Mouse (Mus musculus): ENCODE measurements around the gene Lix1l. TPM values are rescaled to one million over a fixed set of nuclear protein-coding genes. Genes with fewer than 3 reads are reported as not detected.

Gene Lix1l
- total and polyA plus RNA-seq, 3 experiments = 0.49 to 3.6 (median 2.4) TPM

DNA sequence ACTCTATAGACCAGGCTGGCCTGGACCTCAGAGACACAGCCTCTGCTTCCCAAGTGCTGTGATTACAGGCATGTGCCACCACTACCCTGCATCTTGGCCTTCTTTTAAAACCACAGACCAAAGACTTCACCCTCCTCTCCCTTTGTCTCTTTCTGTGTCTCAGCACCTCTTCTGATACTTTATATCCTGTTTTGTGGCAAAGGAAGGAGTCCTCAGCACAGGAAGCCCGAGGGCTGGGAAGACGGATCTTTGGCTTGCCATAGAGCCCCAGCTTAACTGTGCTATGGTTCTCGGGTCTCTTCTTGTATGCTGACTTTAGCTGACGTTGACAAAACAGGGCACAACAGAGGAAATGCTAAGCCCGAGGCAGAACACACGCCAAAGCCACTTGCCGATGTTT is 30.3 kb upstream of the Lix1l start:
- TF ChIP-seq GATA2 (IDR thresholded peaks at IDR 0.05; ENCODE audit: borderline replicate concordance, low read depth, low read length) (no peak), GATA1 (IDR thresholded peaks at IDR 0.05; ENCODE audit: borderline replicate concordance, low read length) (no peak), CTCF (IDR thresholded peaks at IDR 0.05; ENCODE audit: low read depth, low read length) (no peak), TAL1 (conservative IDR thresholded peaks at IDR 0.05; ENCODE audit: low read depth, low read length) (no peak), POLR2AphosphoS5 (IDR thresholded peaks at IDR 0.05; ENCODE audit: insufficient replicate concordance, low read depth, low read length) (no peak)
- Histone ChIP-seq H3K27me3 (ENCODE audit: insufficient read depth, low read length) (peaks cover 29% of the 10 kb centered on the region), H3K9me3 (replicated peaks) (no peaks in the 10 kb centered on the region), H3K36me3 (replicated peaks) (no peaks in the 10 kb centered on the region), H3K4me1 (ENCODE audit: insufficient read depth, low read depth, low read length) (peaks cover 11% of the 10 kb centered on the region; the same call in 1 of the 2 replicates), H3K4me3 (ENCODE audit: low read depth, low read length) (no peak overlapping the region)
- DNase-seq (ENCODE audit: low spot score) = no peak
- ATAC-seq (ENCODE audit: extremely low read depth, insufficient number of reproducible peaks, low FRiP score, poor library complexity, severe bottlenecking) = no peak

DNA sequence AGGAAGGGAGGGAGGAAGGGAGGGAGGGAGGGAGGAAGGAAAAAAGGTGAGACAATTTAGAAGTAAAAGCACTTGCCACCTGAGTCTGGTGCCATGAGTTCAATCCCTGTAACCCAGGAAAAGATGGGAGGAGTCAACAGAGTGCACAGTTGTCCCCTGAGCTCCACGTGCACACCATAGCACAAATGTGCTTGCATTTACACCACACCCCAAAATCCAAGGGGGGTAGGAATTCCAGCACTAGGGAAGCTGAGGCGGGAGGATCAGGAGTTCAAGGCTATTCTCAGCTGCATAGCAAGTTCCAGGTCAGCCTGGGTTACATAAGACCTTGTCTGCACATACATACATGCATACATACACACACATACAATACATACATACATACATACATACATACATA is 29.6 kb upstream of the Lix1l start:
- Histone ChIP-seq H3K27me3 (ENCODE audit: insufficient read depth, low read length) (peaks cover 29% of the 10 kb centered on the region), H3K4me1 (ENCODE audit: insufficient read depth, low read depth, low read length) (peaks cover 15% of the 10 kb centered on the region), H3K9me3 (replicated peaks) (no peaks in the 10 kb centered on the region), H3K36me3 (replicated peaks) (no peaks in the 10 kb centered on the region), H3K4me3 (ENCODE audit: low read depth, low read length) (no peak overlapping the region)
- TF ChIP-seq GATA1 (IDR thresholded peaks at IDR 0.05; ENCODE audit: borderline replicate concordance, low read length) = no peak
- TF ChIP-seq TAL1 (conservative IDR thresholded peaks at IDR 0.05; ENCODE audit: low read depth, low read length) = no peak
- ATAC-seq (ENCODE audit: extremely low read depth, insufficient number of reproducible peaks, low FRiP score, poor library complexity, severe bottlenecking) (no peak), DNase-seq (ENCODE audit: low spot score) (no peak)

DNA sequence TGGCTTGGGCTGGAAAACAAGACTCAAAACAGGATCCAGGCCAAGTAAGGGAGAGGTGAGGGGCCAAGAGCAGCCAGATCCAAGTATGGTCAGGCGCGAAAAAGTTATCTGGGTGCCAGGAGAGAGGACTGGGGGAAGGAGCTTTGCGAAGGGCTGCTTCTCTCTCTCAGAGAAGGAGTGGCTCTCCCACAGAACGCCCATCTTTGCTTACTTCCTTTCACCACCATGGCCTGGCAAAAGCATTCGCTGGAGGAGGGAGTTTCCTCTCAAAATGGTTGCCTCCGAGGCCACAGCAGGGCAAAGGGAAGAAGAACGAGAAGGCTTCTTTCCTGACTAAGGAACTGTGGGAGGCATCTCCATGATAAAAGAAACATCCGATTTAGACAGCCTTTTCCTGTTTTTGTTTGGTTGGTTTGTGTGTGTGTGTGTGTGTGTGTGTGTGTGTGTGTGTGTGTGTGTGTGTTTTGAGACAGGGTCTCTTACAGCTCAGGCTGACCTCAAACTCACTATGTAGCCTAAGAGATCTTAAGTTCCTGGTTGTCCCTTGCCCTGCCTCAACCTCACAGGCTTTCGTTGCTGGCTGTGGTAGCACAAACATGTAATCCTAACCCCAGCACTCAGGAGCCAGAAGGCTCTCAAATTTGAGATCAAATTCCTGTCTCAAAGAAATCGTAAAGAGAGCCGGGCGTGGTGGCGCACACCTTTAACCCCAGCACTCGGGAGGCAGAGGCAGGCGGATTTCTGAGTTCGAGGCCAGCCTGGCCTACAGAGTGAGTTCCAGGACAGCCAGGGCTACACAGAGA is 28.9 kb upstream of the Lix1l start:
- no peaks in the 10 kb centered on the region for H3K9me3 ChIP-seq (replicated peaks)
- H3K4me3 ChIP-seq (ENCODE audit: low read depth, low read length) = no peak overlapping the region
- peaks cover 26% of the 10 kb centered on the region for H3K27me3 ChIP-seq (ENCODE audit: insufficient read depth, low read length)
- TF ChIP-seq TAL1 (conservative IDR thresholded peaks at IDR 0.05; ENCODE audit: low read depth, low read length) (no peak), GATA2 (IDR thresholded peaks at IDR 0.05; ENCODE audit: borderline replicate concordance, low read depth, low read length) (no peak), GATA1 (IDR thresholded peaks at IDR 0.05; ENCODE audit: borderline replicate concordance, low read length) (no peak), CTCF (IDR thresholded peaks at IDR 0.05; ENCODE audit: low read depth, low read length) (no peak), POLR2AphosphoS5 (IDR thresholded peaks at IDR 0.05; ENCODE audit: insufficient replicate concordance, low read depth, low read length) (no peak)
- DNase-seq (ENCODE audit: low spot score) = no peak
- no peaks in the 10 kb centered on the region for H3K36me3 ChIP-seq (replicated peaks)
- no peak for ATAC-seq (ENCODE audit: extremely low read depth, insufficient number of reproducible peaks, low FRiP score, poor library complexity, severe bottlenecking)
- peaks cover 22% of the 10 kb centered on the region for H3K4me1 ChIP-seq (ENCODE audit: insufficient read depth, low read depth, low read length)

DNA sequence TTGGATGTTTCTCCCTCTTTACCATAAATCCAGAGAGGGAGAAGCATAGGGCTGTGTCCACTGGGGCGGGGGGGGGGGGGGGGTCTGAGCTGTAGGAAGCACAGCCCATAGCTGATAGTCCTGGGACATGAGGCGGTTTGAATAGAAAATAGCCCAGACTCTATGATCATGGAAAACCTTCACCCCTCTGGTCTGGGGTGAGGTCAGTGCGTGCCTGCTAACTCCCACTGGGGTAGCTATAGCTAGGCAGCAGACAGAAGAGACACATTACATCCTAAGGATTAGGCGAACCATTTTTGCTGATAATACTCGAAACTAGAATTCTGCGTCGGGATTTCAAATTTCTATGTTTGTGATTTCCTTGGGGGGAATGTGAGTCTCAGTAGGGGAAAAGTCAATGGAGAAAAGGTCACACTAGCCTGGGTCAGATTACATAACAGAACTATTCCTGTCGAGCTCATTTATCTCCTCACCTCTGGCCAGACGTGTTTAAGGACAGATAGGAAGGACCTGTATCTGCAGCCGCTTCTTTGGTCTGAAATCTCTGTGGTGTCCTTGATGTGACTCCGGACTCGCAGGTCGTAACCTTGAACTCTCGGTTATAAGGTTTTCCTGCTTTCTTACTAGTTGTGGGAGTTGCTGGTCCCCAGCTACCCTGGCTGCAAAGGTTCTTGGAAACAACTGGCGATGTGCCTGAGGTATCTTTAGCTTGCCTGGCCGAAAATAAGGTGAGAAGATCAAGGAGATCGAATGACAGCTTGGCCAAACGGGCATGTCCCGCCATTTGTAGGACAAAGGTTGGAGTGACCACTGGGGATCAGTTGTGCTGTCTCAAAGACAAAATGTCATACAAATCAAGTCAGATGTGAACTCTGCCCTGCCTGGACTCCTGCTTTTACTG is 27.1 kb upstream of the Lix1l start:
- no peak for ATAC-seq (ENCODE audit: extremely low read depth, insufficient number of reproducible peaks, low FRiP score, poor library complexity, severe bottlenecking)
- H3K27me3 ChIP-seq (ENCODE audit: insufficient read depth, low read length) = peaks cover 26% of the 10 kb centered on the region
- H3K36me3 ChIP-seq (replicated peaks) = peaks cover 4% of the 10 kb centered on the region
- DNase-seq (ENCODE audit: low spot score) = no peak
- TF ChIP-seq GATA1 (IDR thresholded peaks at IDR 0.05; ENCODE audit: borderline replicate concordance, low read length) = no peak
- TF ChIP-seq CTCF (IDR thresholded peaks at IDR 0.05; ENCODE audit: low read depth, low read length) = no peak
- TF ChIP-seq TAL1 (conservative IDR thresholded peaks at IDR 0.05; ENCODE audit: low read depth, low read length) = no peak
- TF ChIP-seq GATA2 (IDR thresholded peaks at IDR 0.05; ENCODE audit: borderline replicate concordance, low read depth, low read length) = no peak
- TF ChIP-seq POLR2AphosphoS5 (IDR thresholded peaks at IDR 0.05; ENCODE audit: insufficient replicate concordance, low read depth, low read length) = no peak
- peaks cover 26% of the 10 kb centered on the region for H3K4me1 ChIP-seq (ENCODE audit: insufficient read depth, low read depth, low read length)
- no peaks in the 10 kb centered on the region for H3K9me3 ChIP-seq (replicated peaks)
- no peak overlapping the region for H3K4me3 ChIP-seq (ENCODE audit: low read depth, low read length)

DNA sequence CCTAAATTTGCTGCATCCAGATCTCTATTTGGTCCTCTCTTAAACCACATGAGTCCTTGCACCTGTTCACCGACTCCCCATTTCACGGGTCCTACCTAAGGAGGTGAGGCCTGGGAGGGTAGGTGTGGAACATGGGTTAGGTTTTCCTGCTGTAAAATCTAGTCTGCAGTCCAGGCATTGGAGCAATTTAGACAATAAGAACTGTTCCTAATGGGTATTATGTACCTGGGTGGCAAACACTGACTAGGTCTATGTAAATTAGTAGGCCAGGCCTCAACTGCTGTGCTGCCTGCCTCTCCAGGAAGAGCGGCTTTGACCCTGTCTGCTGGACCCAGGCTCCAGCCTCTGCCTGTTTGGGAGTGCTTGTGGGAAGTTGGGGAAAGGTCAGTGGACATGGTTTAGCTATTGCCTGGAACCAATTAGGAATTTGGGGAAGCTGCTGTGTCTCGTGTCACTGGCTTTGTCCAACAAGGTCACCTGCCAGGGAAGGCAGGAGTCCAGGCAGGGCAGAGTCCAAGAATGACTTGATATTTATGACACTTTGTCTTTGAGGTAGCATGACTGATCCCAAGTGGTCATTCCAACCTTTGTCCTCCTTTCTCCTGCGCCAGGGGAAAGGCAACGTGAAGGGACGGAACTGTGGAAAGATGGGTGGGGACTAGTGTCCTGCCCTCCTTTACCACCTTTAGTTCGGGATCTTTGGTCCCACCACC is 25.5 kb upstream of the Lix1l start:
- H3K4me1 ChIP-seq (ENCODE audit: insufficient read depth, low read depth, low read length) = peaks cover 34% of the 10 kb centered on the region
- no peak for TF ChIP-seq GATA2 (IDR thresholded peaks at IDR 0.05; ENCODE audit: borderline replicate concordance, low read depth, low read length)
- no peak for TF ChIP-seq POLR2AphosphoS5 (IDR thresholded peaks at IDR 0.05; ENCODE audit: insufficient replicate concordance, low read depth, low read length)
- no peak for TF ChIP-seq TAL1 (conservative IDR thresholded peaks at IDR 0.05; ENCODE audit: low read depth, low read length)
- no peak for TF ChIP-seq CTCF (IDR thresholded peaks at IDR 0.05; ENCODE audit: low read depth, low read length)
- TF ChIP-seq GATA1 (IDR thresholded peaks at IDR 0.05; ENCODE audit: borderline replicate concordance, low read length) = no peak
- ATAC-seq (ENCODE audit: extremely low read depth, insufficient number of reproducible peaks, low FRiP score, poor library complexity, severe bottlenecking) = no peak
- H3K27me3 ChIP-seq (ENCODE audit: insufficient read depth, low read length) = peaks cover 20% of the 10 kb centered on the region
- peaks cover 12% of the 10 kb centered on the region for H3K36me3 ChIP-seq (replicated peaks)
- no peaks in the 10 kb centered on the region for H3K9me3 ChIP-seq (replicated peaks)
- H3K4me3 ChIP-seq (ENCODE audit: low read depth, low read length) = no peak overlapping the region
- DNase-seq (ENCODE audit: low spot score) = no peak

Measured in G1E (cell line).